Mouse (Mus musculus) MEL (cell line): ENCODE data around the gene Rab5b.

Experiments
- CTCF ChIP-seq, 3 experiments: IDR thresholded peaks in 2 of 3; conservative IDR thresholded peaks in 1 of 3; 2 replicates each; pipeline ENCODE4 v1.5.1; 2011 to 2012; ENCODE audit warnings: low read length in 3 of 3, low read depth in 2 of 3, mild to moderate bottlenecking in 2 of 3, improper control_type of control experiment in 1 of 3, inconsistent platforms in 1 of 3, mixed read lengths in 1 of 3, moderate library complexity in 1 of 3; ENCODE audit not compliant: control insufficient read depth in 1 of 3, insufficient read depth in 1 of 3, poor library complexity in 1 of 3, severe bottlenecking in 1 of 3
- EP300 ChIP-seq, 2 experiments: IDR thresholded peaks; 2 replicates each; pipeline ENCODE4 v1.6.1; 2011; ENCODE audit warnings: improper control_type of control experiment in 2 of 2, low read length in 2 of 2, low read depth in 1 of 2, mild to moderate bottlenecking in 1 of 2
- ETS1 ChIP-seq: IDR thresholded peaks from 2 replicates; pipeline ENCODE4 v1.6.1; 2012; ENCODE audit warnings: low read depth, mild to moderate bottlenecking, inconsistent platforms, low read length, improper control_type of control experiment, moderate library complexity
- GABPA ChIP-seq: IDR thresholded peaks from 2 replicates; pipeline ENCODE4 v1.6.1; 2012; ENCODE audit warnings: low read depth, mild to moderate bottlenecking, inconsistent platforms, low read length, improper control_type of control experiment, moderate library complexity
- GATA1 ChIP-seq: IDR thresholded peaks from 2 replicates; pipeline ENCODE4 v1.6.1; 2011; ENCODE audit warnings: low read depth, low read length, improper control_type of control experiment
- HCFC1 ChIP-seq: IDR thresholded peaks from 2 replicates; pipeline ENCODE4 v1.6.1; 2012; ENCODE audit warnings: low read depth, mild to moderate bottlenecking, inconsistent platforms, low read length, improper control_type of control experiment, moderate library complexity
- JUND ChIP-seq: IDR thresholded peaks from 2 replicates; pipeline ENCODE4 v1.6.1; 2011; ENCODE audit warnings: low read depth, mild to moderate bottlenecking, improper control_type of control experiment, low read length
- MAFK ChIP-seq: IDR thresholded peaks from 2 replicates; pipeline ENCODE4 v1.6.1; 2011; ENCODE audit warnings: low read depth, mild to moderate bottlenecking, low read length, improper control_type of control experiment, borderline replicate concordance
- MXI1 ChIP-seq: IDR thresholded peaks from 2 replicates; pipeline ENCODE4 v1.6.1; 2011; ENCODE audit warnings: mild to moderate bottlenecking, low read depth, low read length, improper control_type of control experiment
- POLR2A ChIP-seq, 2 experiments: IDR thresholded peaks; 2 replicates each; pipeline ENCODE4 v1.6.1; 2011 to 2012; ENCODE audit warnings: low read length in 2 of 2, mild to moderate bottlenecking in 2 of 2, control low read depth in 1 of 2, improper control_type of control experiment in 1 of 2, low read depth in 1 of 2, moderate library complexity in 1 of 2; ENCODE audit not compliant: control insufficient read depth in 1 of 2, insufficient read depth in 1 of 2, poor library complexity in 1 of 2
- ZC3H11A ChIP-seq: IDR thresholded peaks from 2 replicates; pipeline ENCODE4 v1.6.1; 2012; ENCODE audit warnings: low read depth, mild to moderate bottlenecking, inconsistent platforms, low read length, improper control_type of control experiment
- ZMIZ1 ChIP-seq: IDR thresholded peaks from 2 replicates; pipeline ENCODE4 v1.6.1; 2012; ENCODE audit warnings: low read depth, mild to moderate bottlenecking, inconsistent platforms, low read length, improper control_type of control experiment, moderate library complexity

DNA sequence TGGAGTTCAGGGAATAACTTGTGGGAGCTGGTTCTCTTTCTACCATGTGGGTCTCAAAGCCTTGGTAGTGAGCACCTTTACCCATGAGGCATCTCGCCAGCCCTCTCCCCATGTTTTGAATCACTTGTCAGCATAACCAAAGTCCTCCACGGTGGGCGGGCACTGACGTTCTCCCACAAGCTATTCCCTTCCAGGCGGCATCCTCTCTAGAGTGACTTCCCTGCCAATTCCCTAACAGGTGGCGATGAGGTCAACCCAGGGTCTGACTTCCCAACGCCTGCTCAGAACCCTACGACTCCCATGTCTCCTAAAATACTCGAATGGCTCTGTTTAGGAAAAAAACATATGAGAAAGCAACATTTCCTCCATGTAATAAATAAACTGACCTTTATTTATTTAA lies 38.2 kb downstream of the Rab5b start:
- TF ChIP-seq HCFC1 = no peak
- no peak for TF ChIP-seq ZMIZ1
- no peak for TF ChIP-seq CTCF (IDR thresholded peaks at IDR 0.05 in 2 of 3, conservative IDR thresholded peaks at IDR 0.05 in 1 of 3; ENCODE audit: control insufficient read depth in 1 of 3, insufficient read depth in 1 of 3, low read depth in 2 of 3, low read length in 3 of 3, poor library complexity in 1 of 3, severe bottlenecking in 1 of 3)
- no peak for TF ChIP-seq EP300 (IDR thresholded peaks at IDR 0.05; ENCODE audit: low read depth in 1 of 2, low read length in 2 of 2)
- TF ChIP-seq GABPA = no peak
- TF ChIP-seq MXI1 = no peak
- TF ChIP-seq JUND = no peak
- TF ChIP-seq POLR2A (IDR thresholded peaks at IDR 0.05; ENCODE audit: control insufficient read depth in 1 of 2, insufficient read depth in 1 of 2, low read depth in 1 of 2, low read length in 2 of 2, poor library complexity in 1 of 2) = no peak
- TF ChIP-seq ETS1 = no peak
- no peak for TF ChIP-seq GATA1
- no peak for TF ChIP-seq ZC3H11A
- TF ChIP-seq MAFK = no peak
